Mouse (Mus musculus): ENCODE measurements at regions not wholly inside any gene's neighbourhood (a gene's known extent, or its start where the extent isn't known, plus 50 kb on each side); places are given as distances from the start of the nearest gene placed in this dataset.
"Not testable (repeated sequence)": the region's sequence is repeated elsewhere in the genome, so short reads cannot be mapped to it uniquely, and the experiment has no call there.

DNA sequence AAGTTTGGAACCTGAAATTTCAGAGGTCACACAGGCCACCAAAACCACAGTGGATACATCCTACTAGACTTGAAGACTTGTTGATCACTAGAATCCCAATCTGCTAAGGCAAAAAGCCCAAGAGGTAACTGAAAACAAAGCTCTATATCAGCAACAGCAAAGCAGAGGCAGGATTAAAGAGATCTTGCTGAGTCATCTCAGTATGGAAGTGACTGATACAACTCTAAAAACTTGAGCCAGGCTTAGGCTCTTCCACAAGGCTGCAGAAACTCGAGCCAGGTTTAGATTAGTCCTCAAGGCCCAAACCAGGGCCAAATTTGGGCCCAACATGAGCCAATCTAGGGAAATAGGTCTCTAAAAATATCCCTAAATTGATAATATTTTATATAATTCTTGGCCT, 56.2 kb downstream of the Speer3 start:
- H3K27ac ChIP-seq (replicated peaks; ENCODE audit: low read depth, low read length) = no peak overlapping the region
- WGBS = 55% methylated on average over 1 of the region's 1 CpGs
- H3K9me3 ChIP-seq (ENCODE audit: control insufficient read depth, low read length) = no peaks in the 10 kb centered on the region
- H3K4me1 ChIP-seq (ENCODE audit: control insufficient read depth, insufficient read depth, low read length) = no peaks in the 10 kb centered on the region
- no peaks in the 10 kb centered on the region for H3K36me3 ChIP-seq (ENCODE audit: control insufficient read depth, insufficient read depth, low read length)
- DNase-seq (no peak), ATAC-seq (ENCODE audit: low FRiP score, low TSS enrichment) (no peak)
- H3K4me3 ChIP-seq (replicated peaks; ENCODE audit: low read depth, low read length) = no peak overlapping the region
- H3K4me2 ChIP-seq (ENCODE audit: low read length) = no peak overlapping the region
- H3K27me3 ChIP-seq (ENCODE audit: control insufficient read depth, insufficient read depth, low read length) = no peaks in the 10 kb centered on the region
- no peak overlapping the region for H3K9ac ChIP-seq (replicated peaks; ENCODE audit: low read length)

GRCm38 (mm10) chr5:13880236-13880635, 88.8 kb downstream of the Speer3 start:
- not testable (repeated sequence) for H3K27me3 ChIP-seq (ENCODE audit: control insufficient read depth, insufficient read depth, low read length); H3K4me1 ChIP-seq (ENCODE audit: control insufficient read depth, insufficient read depth, low read length); H3K36me3 ChIP-seq (ENCODE audit: control insufficient read depth, insufficient read depth, low read length); H3K9ac ChIP-seq (replicated peaks; ENCODE audit: low read length); H3K4me3 ChIP-seq (replicated peaks; ENCODE audit: low read depth, low read length); DNase-seq; ATAC-seq (ENCODE audit: low FRiP score, low TSS enrichment); H3K4me2 ChIP-seq (ENCODE audit: low read length); H3K9me3 ChIP-seq (ENCODE audit: control insufficient read depth, low read length); H3K27ac ChIP-seq (replicated peaks; ENCODE audit: low read depth, low read length)
- WGBS = 93% methylated on average over 5 of the region's 6 CpGs

- H3K36me3 ChIP-seq (ENCODE audit: control insufficient read depth, insufficient read depth, low read length) = no peaks in the 10 kb centered on the region
- no peak overlapping the region for H3K4me3 ChIP-seq (replicated peaks; ENCODE audit: low read depth, low read length)
- no peak overlapping the region for H3K27ac ChIP-seq (replicated peaks; ENCODE audit: low read depth, low read length)
- ATAC-seq (ENCODE audit: low FRiP score, low TSS enrichment) (no peak), DNase-seq (no peak)
- H3K4me2 ChIP-seq (ENCODE audit: low read length) = no peak overlapping the region
- no peaks in the 10 kb centered on the region for H3K9me3 ChIP-seq (ENCODE audit: control insufficient read depth, low read length)
- H3K27me3 ChIP-seq (ENCODE audit: control insufficient read depth, insufficient read depth, low read length) = no peaks in the 10 kb centered on the region
- no peaks in the 10 kb centered on the region for H3K4me1 ChIP-seq (ENCODE audit: control insufficient read depth, insufficient read depth, low read length)
- no peak overlapping the region for H3K9ac ChIP-seq (replicated peaks; ENCODE audit: low read length)
These were observed 97.0 kb downstream of the Speer3 start for GRCm38 (mm10) chr5:13888415-13888814.

DNA sequence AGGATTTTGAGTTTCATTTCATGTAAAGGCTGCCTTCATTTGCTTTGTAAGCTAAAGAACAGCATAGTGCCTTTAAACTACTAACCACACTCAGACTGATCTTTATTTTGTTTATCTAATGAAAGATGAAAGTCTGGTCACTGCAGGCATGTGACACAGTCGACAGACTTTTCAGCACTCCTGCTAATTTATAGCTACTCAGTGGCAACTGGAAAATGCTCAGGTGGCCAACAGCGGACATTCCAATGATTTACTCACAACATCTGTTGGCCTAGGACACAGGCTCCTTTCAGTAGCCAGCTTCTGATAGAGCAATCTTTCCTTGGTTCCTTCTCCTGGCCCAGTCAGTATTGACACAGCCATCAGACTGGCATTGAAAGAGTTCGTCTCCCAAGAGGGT, 116.8 kb upstream of the Sema3e start:
- ATAC-seq (ENCODE audit: low FRiP score, low TSS enrichment) = no peak
- Histone ChIP-seq H3K27me3 (ENCODE audit: control insufficient read depth, insufficient read depth, low read length) (no peaks in the 10 kb centered on the region), H3K4me1 (ENCODE audit: control insufficient read depth, insufficient read depth, low read length) (no peaks in the 10 kb centered on the region), H3K4me3 (replicated peaks; ENCODE audit: low read depth, low read length) (no peak overlapping the region), H3K36me3 (ENCODE audit: control insufficient read depth, insufficient read depth, low read length) (no peaks in the 10 kb centered on the region), H3K9ac (replicated peaks; ENCODE audit: low read length) (no peak overlapping the region), H3K27ac (replicated peaks; ENCODE audit: low read depth, low read length) (no peak overlapping the region), H3K9me3 (ENCODE audit: control insufficient read depth, low read length) (no peaks in the 10 kb centered on the region), H3K4me2 (ENCODE audit: low read length) (no peak overlapping the region)
- no peak for DNase-seq
- WGBS = 91% methylated on average over 3 of the region's 3 CpGs

GRCm38 (mm10) chr5:13917355-13917754, 107.7 kb upstream of the Sema3e start:
- ATAC-seq (ENCODE audit: low FRiP score, low TSS enrichment) (no peak), DNase-seq (no peak)
- Histone ChIP-seq H3K4me2 (ENCODE audit: low read length) (no peak overlapping the region), H3K4me3 (replicated peaks; ENCODE audit: low read depth, low read length) (no peak overlapping the region), H3K9ac (replicated peaks; ENCODE audit: low read length) (no peak overlapping the region), H3K27me3 (ENCODE audit: control insufficient read depth, insufficient read depth, low read length) (no peaks in the 10 kb centered on the region), H3K4me1 (ENCODE audit: control insufficient read depth, insufficient read depth, low read length) (no peaks in the 10 kb centered on the region), H3K9me3 (ENCODE audit: control insufficient read depth, low read length) (no peaks in the 10 kb centered on the region), H3K27ac (replicated peaks; ENCODE audit: low read depth, low read length) (no peak overlapping the region), H3K36me3 (ENCODE audit: control insufficient read depth, insufficient read depth, low read length) (no peaks in the 10 kb centered on the region)
- WGBS = 89% methylated on average over 2 of the region's 2 CpGs

DNA sequence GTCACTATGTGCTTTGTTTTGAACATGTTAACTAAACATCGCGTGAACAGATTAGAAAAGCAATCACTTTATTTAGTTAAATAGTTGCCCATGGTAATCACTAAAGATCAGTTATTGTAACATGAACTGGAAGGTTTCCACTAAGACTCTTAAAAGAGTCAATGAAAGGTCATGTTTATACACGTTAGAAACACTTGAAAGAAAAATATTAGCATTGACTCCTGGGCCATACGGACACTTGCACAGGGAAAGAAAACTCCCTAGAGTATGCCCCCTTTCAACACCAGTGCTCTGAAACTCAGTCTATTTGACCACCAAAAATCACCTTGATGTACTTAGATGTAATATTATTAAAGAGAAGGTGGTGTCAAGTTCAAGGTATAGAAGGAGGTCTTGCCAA, 102.8 kb upstream of the Sema3e start:
- no peak overlapping the region for H3K4me3 ChIP-seq (replicated peaks; ENCODE audit: low read depth, low read length)
- no peak overlapping the region for H3K27ac ChIP-seq (replicated peaks; ENCODE audit: low read depth, low read length)
- WGBS = 82% methylated on average over 4 of the region's 4 CpGs
- no peaks in the 10 kb centered on the region for H3K4me1 ChIP-seq (ENCODE audit: control insufficient read depth, insufficient read depth, low read length)
- H3K9ac ChIP-seq (replicated peaks; ENCODE audit: low read length) = no peak overlapping the region
- DNase-seq (no peak), ATAC-seq (ENCODE audit: low FRiP score, low TSS enrichment) (no peak)
- no peak overlapping the region for H3K4me2 ChIP-seq (ENCODE audit: low read length)
- no peaks in the 10 kb centered on the region for H3K36me3 ChIP-seq (ENCODE audit: control insufficient read depth, insufficient read depth, low read length)
- no peaks in the 10 kb centered on the region for H3K27me3 ChIP-seq (ENCODE audit: control insufficient read depth, insufficient read depth, low read length)
- H3K9me3 ChIP-seq (ENCODE audit: control insufficient read depth, low read length) = no peaks in the 10 kb centered on the region

- Histone ChIP-seq H3K4me2 (ENCODE audit: low read length) (no peak overlapping the region), H3K4me3 (replicated peaks; ENCODE audit: low read depth, low read length) (no peak overlapping the region), H3K36me3 (ENCODE audit: control insufficient read depth, insufficient read depth, low read length) (no peaks in the 10 kb centered on the region), H3K9ac (replicated peaks; ENCODE audit: low read length) (no peak overlapping the region), H3K4me1 (ENCODE audit: control insufficient read depth, insufficient read depth, low read length) (no peaks in the 10 kb centered on the region), H3K27me3 (ENCODE audit: control insufficient read depth, insufficient read depth, low read length) (no peaks in the 10 kb centered on the region), H3K9me3 (ENCODE audit: control insufficient read depth, low read length) (no peaks in the 10 kb centered on the region), H3K27ac (replicated peaks; ENCODE audit: low read depth, low read length) (no peak overlapping the region)
- ATAC-seq (ENCODE audit: low FRiP score, low TSS enrichment) = no peak
- 70% methylated on average over 2 of the region's 2 CpGs for WGBS
- no peak for DNase-seq
These were observed 94.1 kb upstream of the Sema3e start for GRCm38 (mm10) chr5:13931011-13931410.

DNA sequence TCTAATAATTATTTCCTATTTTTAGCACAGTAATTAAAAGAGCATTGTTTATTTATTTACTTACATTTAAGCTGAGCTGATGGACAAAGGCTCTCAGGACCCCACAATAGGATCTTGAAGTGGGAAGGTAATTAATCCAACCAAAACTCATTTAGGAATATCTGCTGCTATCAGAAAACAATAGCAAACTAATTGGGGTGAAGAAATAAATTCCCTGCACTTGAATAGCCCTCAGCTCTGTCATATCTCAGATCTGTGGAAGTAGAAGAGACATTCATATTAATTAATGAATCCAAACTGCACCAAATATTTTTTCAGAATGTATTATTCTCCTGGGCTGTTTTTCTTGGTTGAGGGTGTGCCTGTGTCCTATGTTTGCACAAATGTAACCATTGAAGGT, 73.7 kb upstream of the Sema3e start:
- ATAC-seq (ENCODE audit: low FRiP score, low TSS enrichment) = no peak
- no peaks in the 10 kb centered on the region for H3K9me3 ChIP-seq (ENCODE audit: control insufficient read depth, low read length)
- H3K4me2 ChIP-seq (ENCODE audit: low read length) = no peak overlapping the region
- no peaks in the 10 kb centered on the region for H3K4me1 ChIP-seq (ENCODE audit: control insufficient read depth, insufficient read depth, low read length)
- H3K36me3 ChIP-seq (ENCODE audit: control insufficient read depth, insufficient read depth, low read length) = no peaks in the 10 kb centered on the region
- H3K27me3 ChIP-seq (ENCODE audit: control insufficient read depth, insufficient read depth, low read length) = no peaks in the 10 kb centered on the region
- no peak overlapping the region for H3K27ac ChIP-seq (replicated peaks; ENCODE audit: low read depth, low read length)
- H3K4me3 ChIP-seq (replicated peaks; ENCODE audit: low read depth, low read length) = no peak overlapping the region
- no peak overlapping the region for H3K9ac ChIP-seq (replicated peaks; ENCODE audit: low read length)
- no peak for DNase-seq

- 59% methylated on average over 1 of the region's 1 CpGs for WGBS
- peak; percentile 16 for DNase-seq
- Histone ChIP-seq H3K4me2 (ENCODE audit: low read length) (no peak overlapping the region), H3K36me3 (ENCODE audit: control insufficient read depth, insufficient read depth, low read length) (no peaks in the 10 kb centered on the region), H3K27ac (replicated peaks; ENCODE audit: low read depth, low read length) (no peak overlapping the region), H3K9ac (replicated peaks; ENCODE audit: low read length) (no peak overlapping the region), H3K4me1 (ENCODE audit: control insufficient read depth, insufficient read depth, low read length) (no peaks in the 10 kb centered on the region), H3K4me3 (replicated peaks; ENCODE audit: low read depth, low read length) (no peak overlapping the region), H3K27me3 (ENCODE audit: control insufficient read depth, insufficient read depth, low read length) (no peaks in the 10 kb centered on the region), H3K9me3 (ENCODE audit: control insufficient read depth, low read length) (no peaks in the 10 kb centered on the region)
- no peak for ATAC-seq (ENCODE audit: low FRiP score, low TSS enrichment)
These were observed 69.5 kb upstream of the Sema3e start for GRCm38 (mm10) chr5:13955616-13956015.

Measured in midbrain, embryonic 14.5 days (tissue).